Mouse (Mus musculus) olfactory bulb, adult 2 months (tissue): ENCODE measurements around the gene Pkd1.

Source experiments
- CTCF ChIP-seq: fragments of 200-500 bp; IDR thresholded peaks from 2 replicates; pipeline ENCODE4 v1.5.1; 2012; ENCODE audit warnings: low read depth, mild to moderate bottlenecking, low read length, moderate library complexity; ENCODE audit not compliant: insufficient read depth
- POLR2A ChIP-seq: fragments of 200-500 bp; IDR thresholded peaks from 2 replicates; pipeline ENCODE4 v1.6.1; 2012; ENCODE audit warnings: mild to moderate bottlenecking, low read depth, low read length, moderate library complexity; ENCODE audit not compliant: insufficient read depth

GRCm38 (mm10) chr17:24593992-24594890 lies 44.6 kb downstream of the Pkd1 start:
- TF ChIP-seq CTCF = no peak
- TF ChIP-seq POLR2A = no peak
